Mouse (Mus musculus): ENCODE results near the gene Pik3c2a.

Gene Pik3c2a

DNA sequence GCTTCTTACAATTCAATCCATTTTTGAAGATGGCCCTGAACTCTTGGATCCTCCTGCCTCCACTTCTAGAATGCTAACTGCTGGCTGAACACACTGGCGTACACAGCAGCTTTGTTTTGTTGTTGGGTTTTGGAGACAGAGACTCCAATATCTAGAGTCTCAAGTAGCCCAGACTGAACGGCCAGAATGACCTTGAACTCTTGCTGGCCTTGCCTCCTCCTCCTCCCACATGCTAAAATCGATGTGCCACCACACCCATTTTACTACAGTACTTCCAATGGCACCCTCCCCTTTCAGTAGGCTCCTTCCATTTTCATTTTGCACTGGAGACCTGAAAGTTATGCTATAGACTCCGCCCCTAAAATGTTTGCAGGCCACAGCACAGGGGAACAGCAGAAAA lies 142.1 kb downstream of the Pik3c2a start:
- no peak for DNase-seq (ENCODE audit: extremely low spot score, low read depth, low spot score)

GRCm38 (mm10) chr7:116298851-116299250 lies 144.4 kb downstream of the Pik3c2a start:
- DNase-seq (ENCODE audit: extremely low spot score, low read depth, low spot score): no peak

DNA sequence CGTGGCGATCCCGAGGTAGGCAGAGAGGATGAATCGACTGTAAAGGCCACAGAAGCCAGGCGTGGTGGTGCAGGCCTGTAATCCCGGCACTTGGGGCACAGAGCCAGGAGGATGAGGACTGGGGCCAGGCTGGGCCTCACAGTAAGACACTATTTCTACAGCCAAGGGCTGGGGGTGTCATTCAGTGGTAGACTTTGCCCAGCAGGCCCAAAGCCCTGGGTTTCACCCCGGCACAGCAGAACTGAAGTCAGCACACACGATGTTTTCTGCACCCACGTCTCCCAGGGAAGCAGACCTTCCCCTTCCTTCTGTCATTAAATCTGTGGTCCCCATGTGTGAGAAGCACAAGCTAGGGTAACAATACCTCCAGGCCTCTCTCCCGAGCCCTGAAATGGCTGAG lies 144.9 kb downstream of the Pik3c2a start:
- no peak for DNase-seq (ENCODE audit: extremely low spot score, low read depth, low spot score)

DNA sequence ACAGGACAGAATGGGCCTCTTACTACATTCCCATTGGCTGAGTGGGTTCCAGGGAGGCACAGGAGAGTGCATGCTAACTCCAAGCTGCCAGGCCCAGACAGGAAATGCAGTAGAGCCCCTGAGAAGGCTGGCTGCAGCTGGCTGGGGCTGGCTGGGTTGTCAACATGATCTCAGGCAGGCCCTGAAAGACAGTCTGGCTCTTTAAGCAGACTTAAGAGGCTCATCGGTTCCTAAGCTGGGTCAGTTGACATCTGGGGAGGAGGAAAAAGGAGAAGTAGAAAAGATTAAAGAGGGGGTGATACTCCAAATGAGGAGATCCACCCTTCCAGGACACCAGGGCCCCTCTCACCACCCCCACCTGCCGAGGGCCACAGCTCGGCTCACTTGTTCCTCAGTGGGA lies 148.3 kb downstream of the Pik3c2a start:
- no peak for DNase-seq (ENCODE audit: extremely low spot score, low read depth, low spot score)

- no peak for DNase-seq (ENCODE audit: extremely low spot score, low read depth, low spot score)
These were observed 150.9 kb downstream of the Pik3c2a start for GRCm38 (mm10) chr7:116292377-116292776.

- DNase-seq (ENCODE audit: extremely low spot score, low read depth, low spot score): no peak
These were observed 152.7 kb downstream of the Pik3c2a start for GRCm38 (mm10) chr7:116290559-116290958.

DNA sequence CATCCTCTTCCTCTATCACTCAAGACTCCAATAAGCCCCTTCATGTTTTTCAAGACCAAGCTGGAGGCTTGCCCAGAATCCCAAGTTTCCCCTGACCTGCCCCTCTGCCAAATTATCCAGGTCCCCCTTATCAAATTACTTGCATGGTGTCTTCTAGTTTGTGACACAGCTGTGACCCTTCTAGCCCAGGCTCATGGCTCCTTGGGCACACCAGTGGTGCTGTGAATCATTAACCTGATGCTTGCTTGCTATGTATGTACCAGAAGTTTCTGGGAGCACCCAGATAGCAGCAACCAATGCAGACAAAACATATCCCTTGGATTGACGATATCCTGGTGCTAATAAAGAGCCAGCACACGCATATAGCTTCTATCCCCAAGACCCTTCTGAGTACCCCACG lies 154.3 kb downstream of the Pik3c2a start:
- no peak for DNase-seq (ENCODE audit: extremely low spot score, low read depth, low spot score)

DNA sequence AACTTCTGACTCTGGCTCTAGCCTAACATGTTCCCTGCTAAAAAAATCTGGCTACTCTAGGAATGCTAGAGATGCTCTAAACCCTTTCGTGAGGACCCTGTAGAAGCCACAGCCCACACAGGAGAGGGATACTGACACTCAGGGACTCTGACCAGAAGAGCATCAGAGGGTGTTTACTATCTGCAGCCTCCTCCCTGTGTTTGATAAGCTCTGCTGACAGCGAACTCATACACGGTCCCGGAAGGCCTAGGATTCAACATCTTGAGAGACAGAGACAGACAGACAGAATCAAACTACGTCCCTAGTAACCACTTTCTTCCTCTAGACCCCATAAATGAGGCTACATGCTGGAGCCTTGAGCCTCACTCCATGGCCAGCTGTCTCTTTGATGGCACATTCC lies 155.3 kb downstream of the Pik3c2a start:
- DNase-seq (ENCODE audit: extremely low spot score, low read depth, low spot score): no peak
